Comparison of ENCODE assay signal across 8 mouse cellular contexts in the genomic region with DNA sequence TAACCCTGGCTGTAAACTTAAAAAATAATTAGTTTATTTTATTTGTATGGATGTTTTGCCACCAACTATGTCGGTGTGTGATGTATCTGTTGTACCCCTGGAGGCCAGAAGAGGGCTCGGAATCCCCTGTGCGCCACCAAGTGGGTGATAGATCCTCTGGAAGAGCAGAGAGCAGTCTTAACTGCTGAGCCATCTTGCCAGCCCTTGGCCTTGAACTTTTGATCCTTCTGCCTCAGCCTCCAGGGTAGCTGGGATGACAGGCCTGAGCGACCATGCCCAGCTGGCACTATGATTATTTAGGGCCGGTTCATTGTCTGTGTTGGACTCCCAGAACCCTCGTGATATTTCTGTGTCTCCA. TPM values are rescaled to one million over a fixed set of nuclear protein-coding genes. Genes with fewer than 3 reads are reported as not detected.
DNase-seq lines count a peak whose midpoint lies in the region; ATAC-seq and TF ChIP-seq lines count a peak whose summit lies in the region.

No protein-coding gene starts in this region.

- no peak overlapping the region for H3K27ac ChIP-seq in ES-Bruce4 (ENCODE audit: insufficient read depth, low read length)
- H3K27ac ChIP-seq in heart, embryonic 10.5 days = peak overlapping the region; percentile 95
- peak overlapping the region; percentile 80; the same call in 1 of the 2 replicates for H3K27ac ChIP-seq in kidney, embryonic 14.5 days (ENCODE audit: low read depth, low read length)

- peak overlapping the region; percentile 65 for H3K4me2 ChIP-seq in kidney, embryonic 14.5 days (replicated peaks; ENCODE audit: low read depth, low read length)

- TF ChIP-seq EP300 in ES-Bruce4 (IDR thresholded peaks at IDR 0.05; ENCODE audit: insufficient read depth, low read depth, low read length) = no peak

- no peaks in the 10 kb centered on the region for H3K9me3 ChIP-seq in ES-Bruce4 (replicated peaks; ENCODE audit: control insufficient read depth, insufficient read depth, low read length, poor library complexity, severe bottlenecking)
- H3K9me3 ChIP-seq in heart, embryonic 10.5 days = no peaks in the 10 kb centered on the region
- H3K9me3 ChIP-seq in kidney, embryonic 14.5 days (ENCODE audit: control insufficient read depth, low read length) = no peaks in the 10 kb centered on the region

- WGBS in heart, embryonic 10.5 days = 15% methylated on average over 6 of the region's 6 CpGs
- 22% methylated on average over 6 of the region's 6 CpGs for WGBS in kidney, embryonic 14.5 days

- peak; percentile 40 for ATAC-seq in kidney, embryonic 14.5 days (ENCODE audit: low FRiP score, low TSS enrichment)

- peak; percentile 78 for DNase-seq in adrenal gland, adult 2 months
- peak; percentile 40 for DNase-seq in embryo, embryonic 11.5 days (ENCODE audit: low read depth, low spot score)
- no peak for DNase-seq in heart, embryonic 10.5 days (ENCODE audit: low spot score)
- DNase-seq in lung, postnatal 25 days (ENCODE audit: low spot score) = peak; percentile 77
- peak; percentile 71 for DNase-seq in retina, postnatal 1 day
- no peak for DNase-seq in frontal cortex, postnatal 10 days (ENCODE audit: low spot score in 2 of 2)

- peak overlapping the region; percentile 45 for H3K9ac ChIP-seq in ES-Bruce4 (ENCODE audit: low read depth, poor library complexity, severe bottlenecking)
- no peak overlapping the region; the same call in 1 of the 2 replicates for H3K9ac ChIP-seq in kidney, embryonic 14.5 days (ENCODE audit: low read depth, low read length)

- no peak for TF ChIP-seq POLR2A in ES-Bruce4 (IDR thresholded peaks at IDR 0.05; ENCODE audit: insufficient read depth, low read length)

- no peaks in the 10 kb centered on the region for H3K27me3 ChIP-seq in ES-Bruce4 (ENCODE audit: control insufficient read depth, insufficient read depth, low read length, poor library complexity, severe bottlenecking)
- no peaks in the 10 kb centered on the region for H3K27me3 ChIP-seq in heart, embryonic 10.5 days (ENCODE audit: insufficient read depth, poor library complexity, severe bottlenecking)
- no peaks in the 10 kb centered on the region for H3K27me3 ChIP-seq in kidney, embryonic 14.5 days (ENCODE audit: control insufficient read depth, insufficient read depth, low read length)

- TF ChIP-seq CTCF in ES-Bruce4 (IDR thresholded peaks at IDR 0.05; ENCODE audit: low read depth, low read length) = peak; percentile 75

- H3K36me3 ChIP-seq in ES-Bruce4 (ENCODE audit: control insufficient read depth, insufficient read depth, low read length, poor library complexity, severe bottlenecking) = no peaks in the 10 kb centered on the region
- no peaks in the 10 kb centered on the region for H3K36me3 ChIP-seq in heart, embryonic 10.5 days
- H3K36me3 ChIP-seq in kidney, embryonic 14.5 days (ENCODE audit: control insufficient read depth, insufficient read depth, low read length) = no peaks in the 10 kb centered on the region

- 0 out of 2 replicates have a peak overlapping the region, but pooled peaks have one; percentile 31 for H3K4me3 ChIP-seq in ES-Bruce4 (ENCODE audit: low read depth, low read length)
- peak overlapping the region; percentile 71 for H3K4me3 ChIP-seq in heart, embryonic 10.5 days
- H3K4me3 ChIP-seq in kidney, embryonic 14.5 days (ENCODE audit: low read length) = peak overlapping the region; percentile 50

- H3K4me1 ChIP-seq in ES-Bruce4 (ENCODE audit: control insufficient read depth, insufficient read depth, low read length) = peaks cover 9% of the 10 kb centered on the region
- peaks cover 26% of the 10 kb centered on the region for H3K4me1 ChIP-seq in heart, embryonic 10.5 days
- H3K4me1 ChIP-seq in kidney, embryonic 14.5 days (ENCODE audit: control insufficient read depth, insufficient read depth, low read length) = peaks cover 8% of the 10 kb centered on the region

RNA-seq across cellular contexts. Expression of gene Prx, which starts 9.5 kb away (rescaled TPM):
- 4.2 and 5.7 TPM in 2 replicates for polyA plus RNA-seq in ES-Bruce4 (2011; ENCODE audit: insufficient read depth, insufficient read length, low read depth, missing spikeins)
- total RNA-seq in adrenal gland, adult 2 months (2021) = 1 to 10 TPM; 1.4 to 4.0 TPM
- 2.0 and 2.2 TPM in 2 replicates for polyA plus RNA-seq in adrenal gland, adult 2 months (2012; rRNA removed)
- polyA plus RNA-seq in heart, embryonic 10.5 days (2016; fragmentation: Nextera tagmentation; extraction: Ambion mirVana) = 2.4 and 2.8 TPM in 2 replicates
- polyA plus RNA-seq in kidney, embryonic 14.5 days (2014; fragmentation: Nextera tagmentation; extraction: Ambion mirVana) = 1.2 and 1.6 TPM in 2 replicates

RNA-seq across cellular contexts. Expression of gene Hipk4, which starts 14.4 kb away (rescaled TPM):
- polyA plus RNA-seq in ES-Bruce4 (2011; ENCODE audit: insufficient read depth, insufficient read length, low read depth, missing spikeins) = 1.4 and 1.5 TPM in 2 replicates
- total RNA-seq in adrenal gland, adult 2 months (2021) = under 1 TPM; 0.21 to 0.29 TPM
- 0.82 and 1.1 TPM in 2 replicates for polyA plus RNA-seq in adrenal gland, adult 2 months (2012; rRNA removed)
- polyA plus RNA-seq in heart, embryonic 10.5 days (2016; fragmentation: Nextera tagmentation; extraction: Ambion mirVana) = 0.54 and 0.59 TPM in 2 replicates
- polyA plus RNA-seq in kidney, embryonic 14.5 days (2014; fragmentation: Nextera tagmentation; extraction: Ambion mirVana) = 0.80 and 1.1 TPM in 2 replicates

RNA-seq across cellular contexts. Expression of gene Sertad1, which starts 21.9 kb away (rescaled TPM):
- 8.0 and 8.9 TPM in 2 replicates for polyA plus RNA-seq in ES-Bruce4 (2011; ENCODE audit: insufficient read depth, insufficient read length, low read depth, missing spikeins)
- total RNA-seq in adrenal gland, adult 2 months (2021) = 10 to 100 TPM; 17.9 to 25.6 TPM
- 57.7 and 60.5 TPM in 2 replicates for polyA plus RNA-seq in adrenal gland, adult 2 months (2012; rRNA removed)
- 34.8 and 38.9 TPM in 2 replicates for polyA plus RNA-seq in heart, embryonic 10.5 days (2016; fragmentation: Nextera tagmentation; extraction: Ambion mirVana)
- polyA plus RNA-seq in kidney, embryonic 14.5 days (2014; fragmentation: Nextera tagmentation; extraction: Ambion mirVana) = 35.6 and 43.1 TPM in 2 replicates

RNA-seq across cellular contexts. Expression of gene Sertad3, which starts 35.1 kb away (rescaled TPM):
- 10.9 and 11.8 TPM in 2 replicates for polyA plus RNA-seq in ES-Bruce4 (2011; ENCODE audit: insufficient read depth, insufficient read length, low read depth, missing spikeins)
- 10 to 100 TPM; 11.6 to 21.0 TPM for total RNA-seq in adrenal gland, adult 2 months (2021)
- 20.0 and 20.9 TPM in 2 replicates for polyA plus RNA-seq in adrenal gland, adult 2 months (2012; rRNA removed)
- 19.0 and 23.8 TPM in 2 replicates for polyA plus RNA-seq in heart, embryonic 10.5 days (2016; fragmentation: Nextera tagmentation; extraction: Ambion mirVana)
- polyA plus RNA-seq in kidney, embryonic 14.5 days (2014; fragmentation: Nextera tagmentation; extraction: Ambion mirVana) = 25.1 TPM in 2 replicates

RNA-seq across cellular contexts. Expression of gene Pld3, which starts 44.4 kb away (rescaled TPM):
- polyA plus RNA-seq in ES-Bruce4 (2011; ENCODE audit: insufficient read depth, insufficient read length, low read depth, missing spikeins) = 50.8 and 72.8 TPM in 2 replicates
- total RNA-seq in adrenal gland, adult 2 months (2021) = 100 to 1,000 TPM; 111 to 179 TPM
- 202 and 253 TPM in 2 replicates for polyA plus RNA-seq in adrenal gland, adult 2 months (2012; rRNA removed)
- 54.1 and 55.6 TPM in 2 replicates for polyA plus RNA-seq in heart, embryonic 10.5 days (2016; fragmentation: Nextera tagmentation; extraction: Ambion mirVana)
- 63.9 and 78.8 TPM in 2 replicates for polyA plus RNA-seq in kidney, embryonic 14.5 days (2014; fragmentation: Nextera tagmentation; extraction: Ambion mirVana)

Comparison
In these comparisons a context has a peak if more than half of its experiments do, and no peak if none do; other contexts are left out.
1. DNase-seq: peak in adrenal gland, adult 2 months (single experiment), embryo, embryonic 11.5 days (single experiment), lung, postnatal 25 days (single experiment) and retina, postnatal 1 day (single experiment); none in heart, embryonic 10.5 days (single experiment) and frontal cortex, postnatal 10 days (0 of 2).
2. Peak in every context shown above with its lines, with median percentiles within 50 percentile points of each other: H3K4me3 ChIP-seq.